In genomic region chr2:71654817-71655503, GRCm38 (mm10) we compare ENCODE assay signal across 9 mouse cellular contexts.
DNase-seq lines count a peak whose midpoint lies in the region; ATAC-seq lines count a peak whose summit lies in the region.
"Had no signal": no experiment of that assay in that cellular context is flagged by ENCODE, and none has a peak within 500 bp of the region (broad histone marks: within the 10 kb centered on the region; RNA-seq: fewer than 3 reads in every experiment).

No protein-coding gene starts in this region.

- H3K27me3 ChIP-seq in kidney, embryonic 14.5 days (ENCODE audit: control insufficient read depth, insufficient read depth, low read length) = no peaks in the 10 kb centered on the region
- H3K27me3 ChIP-seq in midbrain, embryonic 15.5 days (replicated peaks) = no peaks in the 10 kb centered on the region

- no peak for ATAC-seq in kidney, embryonic 14.5 days (ENCODE audit: low FRiP score, low TSS enrichment)
- ATAC-seq in midbrain, embryonic 15.5 days (replicated peaks) = peak; percentile 31; the same call in 1 of the 2 replicates
- ATAC-seq in erythroid progenitor cell, adult 5-6 weeks (replicated peaks; ENCODE audit: low FRiP score, poor library complexity, severe bottlenecking) = no peak

- peaks cover 11% of the 10 kb centered on the region for H3K4me1 ChIP-seq in kidney, embryonic 14.5 days (ENCODE audit: control insufficient read depth, insufficient read depth, low read length)
- peaks cover 25% of the 10 kb centered on the region for H3K4me1 ChIP-seq in midbrain, embryonic 15.5 days

- no peaks in the 10 kb centered on the region for H3K9me3 ChIP-seq in kidney, embryonic 14.5 days (ENCODE audit: control insufficient read depth, low read length)
- no peaks in the 10 kb centered on the region for H3K9me3 ChIP-seq in midbrain, embryonic 15.5 days

- WGBS in kidney, embryonic 14.5 days = 21% methylated on average over 8 of the region's 8 CpGs
- 11% methylated on average over 8 of the region's 8 CpGs for WGBS in midbrain, embryonic 15.5 days

- DNase-seq in kidney, adult 9 months = no peak
- peak; percentile 54 for DNase-seq in embryo, embryonic 11 days
- peak; percentile 39 for DNase-seq in kidney, postnatal 10 days
- no peak for DNase-seq in spleen, postnatal 14 days (ENCODE audit: low spot score in 2 of 2)
- no peak for DNase-seq in thymus, postnatal 0 days (ENCODE audit: low spot score)

- H3K4me2 ChIP-seq in kidney, embryonic 14.5 days (replicated peaks; ENCODE audit: low read depth, low read length) = no peak overlapping the region
- H3K4me2 ChIP-seq in midbrain, embryonic 15.5 days = no peak overlapping the region

- no peaks in the 10 kb centered on the region for H3K36me3 ChIP-seq in kidney, embryonic 14.5 days (ENCODE audit: control insufficient read depth, insufficient read depth, low read length)
- no peaks in the 10 kb centered on the region for H3K36me3 ChIP-seq in midbrain, embryonic 15.5 days (replicated peaks)

- H3K27ac ChIP-seq in kidney, embryonic 14.5 days (ENCODE audit: low read depth, low read length) = peak overlapping the region; percentile 59; the same call in 1 of the 2 replicates
- no peak overlapping the region for H3K27ac ChIP-seq in midbrain, embryonic 15.5 days
- H3K27ac ChIP-seq: left cerebral cortex, adult 2 months had no signal

- no peak overlapping the region for H3K4me3 ChIP-seq in kidney, embryonic 14.5 days (ENCODE audit: low read length)
- H3K4me3 ChIP-seq in midbrain, embryonic 15.5 days = no peak overlapping the region

- no peak overlapping the region for H3K9ac ChIP-seq in kidney, embryonic 14.5 days (ENCODE audit: low read depth, low read length)
- no peak overlapping the region for H3K9ac ChIP-seq in midbrain, embryonic 15.5 days

Comparison
In these comparisons a context has a peak if more than half of its experiments do, and no peak if none do; other contexts are left out.
1. DNase-seq: peak in embryo, embryonic 11 days (single experiment) and kidney, postnatal 10 days (single experiment); none in kidney, adult 9 months (single experiment), spleen, postnatal 14 days (0 of 2) and thymus, postnatal 0 days (single experiment).